Mouse (Mus musculus) heart, adult 2 months (tissue): ENCODE results near the gene Nhlh1. TPM values are rescaled to one million over a fixed set of nuclear protein-coding genes. Genes with fewer than 3 reads are reported as not detected.

Experiments
- DNase-seq, 2 experiments: peaks; one replicate each; pipeline ENCODE4 v3.0.0; 2021
- H3K27ac ChIP-seq: fragments of 200-600 bp; 2 replicates; pipeline ENCODE4 v1.8.1; 2022
- H3K27me3 ChIP-seq: fragments of 200-500 bp; 2 replicates; pipeline ENCODE4 v1.6.1; 2012; ENCODE audit warnings: mild to moderate bottlenecking, low read length, inconsistent platforms, mixed read lengths; ENCODE audit not compliant: control insufficient read depth, insufficient read depth
- H3K36me3 ChIP-seq: fragments of 200-500 bp; 2 replicates; pipeline ENCODE4 v1.6.1; 2012; ENCODE audit warnings: low read length, inconsistent platforms; ENCODE audit not compliant: control insufficient read depth, insufficient read depth
- H3K4me1 ChIP-seq: fragments of 200-500 bp; 2 replicates; pipeline ENCODE4 v1.6.1; 2011; ENCODE audit warnings: low read length; ENCODE audit not compliant: control insufficient read depth, insufficient read depth
- H3K4me3 ChIP-seq: fragments of 200-600 bp; 2 replicates; pipeline ENCODE4 v1.8.1; 2022
- H3K79me2 ChIP-seq: fragments of 200-500 bp; replicated peaks from 2 replicates; pipeline ENCODE4 v1.6.1; 2012; ENCODE audit warnings: mild to moderate bottlenecking, inconsistent platforms, low read length, moderate library complexity, mixed read lengths; ENCODE audit not compliant: control insufficient read depth, insufficient read depth
- H3K9ac ChIP-seq: fragments of 200-500 bp; 2 replicates; pipeline ENCODE4 v1.6.1; 2012; ENCODE audit warnings: low read depth, mild to moderate bottlenecking, control low read depth, inconsistent platforms, low read length, mixed read lengths
- CTCF ChIP-seq: fragments of 200-600 bp; IDR thresholded peaks from 2 replicates; pipeline ENCODE4 v1.8.1; 2022; ENCODE audit warnings: antibody characterized with exemption, mild to moderate bottlenecking, moderate library complexity
- EP300 ChIP-seq: fragments of 200-500 bp; IDR thresholded peaks from 2 replicates; pipeline ENCODE4 v1.6.1; 2011; ENCODE audit warnings: low read depth, low read length, control low read depth; ENCODE audit not compliant: insufficient read depth
- POLR2A ChIP-seq: fragments of 200-500 bp; IDR thresholded peaks from 2 replicates; pipeline ENCODE4 v1.6.1; 2011; ENCODE audit warnings: mild to moderate bottlenecking, low read depth, low read length, control low read depth; ENCODE audit not compliant: insufficient read depth
- WGBS: fragments of 180-500 bp; shearing (Covaris S2); methylation state at CpG from one replicate; pipeline ENCODE4 v1.1.7; 2018; 5-methylcytosine and 5-hydroxymethylcytosine counted together
- intact Hi-C: fragments of 180-260 bp; cut with DNase I; formaldehyde crosslinking; loops from one replicate; pipeline ENCODE4 v1.15.1; 2025
- polyA plus RNA-seq: library from polyadenylated mRNA; depleted of rRNA; stranded (reverse); fragments of >200 nt; gene quantifications from 2 replicates; pipeline ENCODE4 v1.2.3, GENCODE M21; 2012
- total RNA-seq, 2 experiments: library from RNA; stranded (reverse); gene quantifications; 2 replicates each; pipeline ENCODE4 v1.2.3; 2021

Gene Nhlh1
- total and polyA plus RNA-seq, 3 experiments: not detected

DNA sequence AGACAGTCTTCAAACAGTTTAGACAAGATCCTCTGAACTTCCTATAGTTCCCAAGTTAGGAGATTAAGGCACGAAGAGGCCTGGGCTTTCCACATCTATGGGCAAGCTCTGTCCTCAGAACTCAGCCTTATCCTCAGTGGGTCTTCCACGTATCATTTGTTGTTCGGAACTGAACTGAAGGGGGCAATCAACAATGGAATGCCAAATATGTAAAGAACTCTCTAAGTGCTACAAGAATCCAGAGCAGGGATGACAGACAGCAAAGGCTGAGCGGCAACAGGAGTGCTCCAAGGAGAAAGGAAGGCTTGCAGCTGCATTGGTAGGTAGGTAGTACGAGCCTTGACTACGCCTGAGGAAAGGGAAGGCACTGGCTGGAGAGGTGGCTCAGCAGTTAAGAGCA lies 12.9 kb upstream of the Nhlh1 start:
- H3K9ac ChIP-seq: no peak overlapping the region
- no peak for DNase-seq
- intact Hi-C loops: no loop called here
- TF ChIP-seq EP300 (no peak), CTCF (no peak), POLR2A (no peak)
- WGBS: 78% methylated on average over 6 of the region's 6 CpGs
- no peaks in the 10 kb centered on the region for H3K36me3 ChIP-seq
- H3K79me2 ChIP-seq: no peaks in the 10 kb centered on the region
- H3K27ac ChIP-seq: no peak overlapping the region
- no peak overlapping the region for H3K4me3 ChIP-seq
- no peaks in the 10 kb centered on the region for H3K27me3 ChIP-seq
- no peaks in the 10 kb centered on the region for H3K4me1 ChIP-seq

DNA sequence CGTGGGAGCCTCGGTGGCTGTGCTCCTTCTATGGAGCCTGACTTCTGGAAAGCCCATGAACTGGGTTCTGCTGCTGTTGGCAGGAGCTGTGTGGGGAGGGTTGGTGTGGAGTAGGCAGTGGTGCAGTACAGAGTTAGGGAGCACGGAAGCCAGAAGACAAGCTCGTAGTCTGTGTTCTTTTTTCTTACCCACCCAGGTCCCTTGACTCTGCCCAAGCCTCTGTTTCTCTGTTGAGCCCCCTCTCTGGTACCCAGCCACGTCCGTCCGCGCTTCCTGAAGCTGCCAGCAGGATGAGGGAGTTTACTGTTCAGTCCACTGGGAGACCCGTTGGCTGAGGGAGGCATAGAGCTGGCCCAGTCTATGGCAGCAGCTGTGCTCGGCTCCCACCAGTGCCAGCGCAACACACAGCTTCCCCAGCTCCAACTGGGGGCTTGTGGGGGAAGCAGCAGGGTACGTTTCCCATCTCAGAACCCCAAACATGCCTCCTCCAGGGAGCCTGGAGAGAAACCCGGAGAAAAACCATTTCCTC lies 7.3 kb upstream of the Nhlh1 start:
- Histone ChIP-seq H3K79me2 (no peaks in the 10 kb centered on the region), H3K4me3 (no peak overlapping the region), H3K4me1 (no peaks in the 10 kb centered on the region), H3K27me3 (no peaks in the 10 kb centered on the region), H3K27ac (no peak overlapping the region), H3K36me3 (no peaks in the 10 kb centered on the region), H3K9ac (no peak overlapping the region)
- intact Hi-C loops: no loop called here
- WGBS: 71% methylated on average over 13 of the region's 13 CpGs
- TF ChIP-seq EP300 (no peak), POLR2A (no peak), CTCF (no peak)
- DNase-seq: no peak

DNA sequence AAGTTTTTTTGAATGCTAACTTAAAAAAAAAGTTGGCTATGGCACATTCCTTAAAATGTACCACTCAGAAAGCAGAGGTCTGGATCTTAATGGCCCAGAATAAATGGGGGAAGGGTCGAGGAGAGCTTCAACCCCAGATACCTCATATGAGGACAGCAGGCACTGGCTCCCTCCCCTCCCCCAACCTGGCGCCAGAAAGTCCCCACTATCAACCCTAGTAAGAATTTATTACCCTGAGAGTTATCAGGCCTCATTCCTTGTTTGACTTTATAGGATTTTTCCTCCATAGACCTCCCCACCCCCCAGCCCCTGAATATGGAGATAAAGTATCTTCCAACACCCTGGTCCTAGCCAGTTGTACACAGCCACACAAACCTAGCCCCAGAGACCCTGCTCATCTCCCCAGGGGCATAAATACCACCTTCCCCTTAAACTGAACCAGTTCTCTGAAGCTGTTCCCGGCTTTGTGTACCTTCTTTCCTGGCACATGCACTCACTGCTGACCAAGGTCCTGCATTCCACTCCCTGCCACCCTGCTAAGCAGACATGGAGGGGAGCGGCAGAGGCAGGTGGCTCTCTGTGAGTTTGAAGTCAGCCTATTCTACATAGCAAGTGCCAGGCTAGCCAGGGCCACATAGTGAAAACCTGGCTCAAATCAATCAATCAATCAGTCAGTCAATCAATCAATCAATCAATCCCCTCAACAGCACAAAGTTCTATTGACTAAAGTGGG lies 6.1 kb upstream of the Nhlh1 start:
- Histone ChIP-seq H3K4me3 (no peak overlapping the region), H3K36me3 (no peaks in the 10 kb centered on the region), H3K27me3 (no peaks in the 10 kb centered on the region), H3K4me1 (no peaks in the 10 kb centered on the region), H3K27ac (no peak overlapping the region), H3K9ac (no peak overlapping the region), H3K79me2 (no peaks in the 10 kb centered on the region)
- DNase-seq: no peak
- no peak for TF ChIP-seq CTCF
- TF ChIP-seq EP300: no peak
- TF ChIP-seq POLR2A: no peak
- intact Hi-C loops: no loop called here
- 50% methylated on average over 4 of the region's 4 CpGs for WGBS

DNA sequence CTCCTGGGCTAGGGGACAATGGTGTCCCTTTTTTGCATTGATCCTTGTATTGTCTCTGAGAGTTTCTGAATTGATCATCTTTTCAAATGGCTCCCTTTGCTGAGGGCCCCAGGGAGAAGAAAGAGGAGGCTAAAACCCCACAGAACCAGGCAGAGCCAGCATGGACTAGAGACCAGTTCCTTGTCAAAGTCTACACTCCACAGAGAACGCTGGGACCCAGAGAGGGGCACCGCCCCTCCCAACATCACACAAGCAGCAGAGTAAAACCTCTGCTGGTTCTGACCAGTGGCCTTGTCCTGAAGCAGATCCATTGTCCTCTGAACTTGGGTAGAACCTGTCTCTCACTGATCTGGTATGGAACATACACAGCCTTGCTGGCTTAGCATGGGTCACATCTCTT lies 4.7 kb upstream of the Nhlh1 start:
- Histone ChIP-seq H3K79me2 (no peaks in the 10 kb centered on the region), H3K9ac (no peak overlapping the region), H3K36me3 (no peaks in the 10 kb centered on the region), H3K4me1 (no peaks in the 10 kb centered on the region), H3K27ac (no peak overlapping the region), H3K27me3 (no peaks in the 10 kb centered on the region), H3K4me3 (no peak overlapping the region)
- 89% methylated on average over 2 of the region's 2 CpGs for WGBS
- no peak for DNase-seq
- intact Hi-C loops: no loop called here
- TF ChIP-seq POLR2A: no peak
- TF ChIP-seq CTCF: no peak
- TF ChIP-seq EP300: no peak

DNA sequence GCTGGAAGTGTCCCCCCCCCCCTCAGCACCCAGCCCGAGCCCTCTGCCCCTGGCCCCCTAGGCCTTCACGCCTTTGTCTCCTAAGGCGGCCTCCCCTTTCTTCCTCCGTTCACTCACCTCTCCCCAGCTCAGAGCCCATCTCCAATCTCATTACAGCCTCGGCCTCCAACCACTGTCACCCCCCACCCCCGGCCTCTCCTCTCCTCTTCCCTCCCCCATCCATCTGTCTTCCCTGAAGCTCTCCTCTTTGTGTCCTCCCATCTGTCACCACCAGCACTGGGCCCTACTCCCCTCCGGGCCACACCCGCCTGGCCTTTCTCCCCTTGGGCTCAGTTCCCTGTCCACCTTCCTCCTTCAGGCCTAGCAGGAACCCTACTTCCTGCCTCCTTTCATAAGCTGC lies 3.8 kb upstream of the Nhlh1 start:
- WGBS: 52% methylated on average over 8 of the region's 8 CpGs
- intact Hi-C loops: no loop called here
- Histone ChIP-seq H3K79me2 (no peaks in the 10 kb centered on the region), H3K4me3 (no peak overlapping the region), H3K4me1 (no peaks in the 10 kb centered on the region), H3K36me3 (no peaks in the 10 kb centered on the region), H3K9ac (no peak overlapping the region), H3K27ac (no peak overlapping the region), H3K27me3 (no peaks in the 10 kb centered on the region)
- no peak for TF ChIP-seq CTCF
- no peak for TF ChIP-seq EP300
- no peak for TF ChIP-seq POLR2A
- no peak for DNase-seq

DNA sequence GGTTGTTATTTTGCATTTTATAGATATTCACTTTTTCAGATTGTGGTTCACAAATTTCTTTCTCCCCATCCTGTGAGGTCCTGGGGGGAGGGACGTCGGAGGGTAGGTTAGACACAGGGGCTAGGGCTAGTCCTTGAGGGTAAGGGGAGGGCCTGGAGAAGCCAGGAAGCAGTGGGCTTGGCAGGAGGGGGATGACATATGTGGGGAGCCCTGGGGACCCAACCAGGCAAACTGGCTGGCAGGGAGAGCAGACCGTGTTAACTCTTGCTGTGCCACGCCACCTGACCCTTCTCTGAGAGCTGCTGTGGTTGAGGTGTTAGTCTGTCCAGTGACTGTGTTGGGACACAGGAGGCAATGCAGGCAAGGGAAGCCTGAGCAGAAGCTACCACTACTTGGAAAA lies 3.3 kb upstream of the Nhlh1 start:
- Histone ChIP-seq H3K36me3 (no peaks in the 10 kb centered on the region), H3K4me3 (no peak overlapping the region), H3K4me1 (no peaks in the 10 kb centered on the region), H3K9ac (no peak overlapping the region), H3K27me3 (no peaks in the 10 kb centered on the region), H3K79me2 (no peaks in the 10 kb centered on the region), H3K27ac (no peak overlapping the region)
- intact Hi-C loops: no loop called here
- no peak for DNase-seq
- TF ChIP-seq POLR2A: no peak
- TF ChIP-seq EP300: no peak
- TF ChIP-seq CTCF: no peak
- 70% methylated on average over 4 of the region's 4 CpGs for WGBS
